Mouse (Mus musculus) ovary, postnatal 36 days (tissue): ENCODE measurements at regions not wholly inside any gene's neighbourhood (a gene's known extent, or its start where the extent isn't known, plus 50 kb on each side); places are given as distances from the start of the nearest gene placed in this dataset.

Experiments used
- DNase-seq: peaks from one replicate; pipeline ENCODE4 v3.0.0; 2022; ENCODE audit warnings: low spot score, mixed read lengths

DNA sequence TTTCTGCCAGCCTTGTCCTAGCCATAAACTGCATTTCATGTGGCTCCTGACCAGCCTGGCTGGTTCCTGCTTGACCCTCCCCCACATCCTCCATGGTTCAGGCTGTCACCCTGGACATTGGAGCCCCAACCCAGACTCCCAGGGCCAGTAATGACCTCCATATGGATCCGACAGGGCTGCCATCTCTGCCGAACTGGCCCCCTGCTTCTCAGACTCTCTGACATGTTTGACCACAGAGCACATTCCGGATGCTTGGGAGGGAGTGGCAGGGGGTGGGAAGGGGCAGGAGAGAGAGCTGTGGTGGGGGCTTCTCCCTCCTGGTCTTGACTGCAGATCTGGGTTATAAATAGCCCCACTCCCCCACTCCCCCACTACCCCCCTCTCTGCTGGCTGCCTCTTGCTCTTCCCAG, 59.0 kb upstream of the Actrt2 start:
- no peak for DNase-seq

DNA sequence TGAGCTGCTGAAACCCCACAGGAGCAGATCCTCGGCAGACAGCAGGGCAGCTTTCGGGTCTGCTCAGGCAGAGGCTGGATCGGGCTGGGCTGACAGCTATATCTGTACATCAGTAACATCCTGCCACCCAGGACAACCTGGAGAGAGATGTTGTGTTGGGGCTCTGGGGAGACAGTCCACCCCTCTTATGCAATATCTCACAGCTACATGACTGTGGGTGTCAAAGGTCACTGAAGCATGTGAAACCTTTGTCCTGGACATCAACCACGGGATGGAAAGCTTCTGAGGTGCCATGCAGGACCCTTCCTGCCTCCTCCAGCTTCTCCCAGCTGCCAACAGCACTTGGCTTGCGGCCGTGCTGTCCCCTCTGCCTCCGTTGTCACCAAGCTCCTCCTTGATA, 60.3 kb upstream of the Actrt2 start:
- no peak for DNase-seq

DNA sequence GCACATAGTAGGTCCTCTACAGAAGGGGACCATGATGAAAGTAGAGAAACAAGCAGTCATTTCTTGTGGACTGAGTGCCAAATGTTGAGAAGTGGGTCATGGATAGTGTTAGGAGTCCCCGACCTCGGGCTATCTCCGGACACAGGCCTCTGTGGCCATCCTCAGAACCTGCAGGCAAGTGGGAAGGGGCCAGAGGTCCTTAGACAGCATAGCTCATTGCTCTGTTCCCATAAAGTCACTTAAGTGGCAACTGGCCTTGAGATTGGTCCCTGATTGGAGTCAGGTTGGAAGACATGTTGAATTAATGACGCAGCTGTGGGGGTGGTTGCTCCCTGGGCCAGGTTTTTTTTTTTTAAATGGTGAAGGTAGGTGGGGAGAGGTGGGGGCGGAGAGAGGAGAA, 63.0 kb upstream of the Actrt2 start:
- DNase-seq = no peak

DNA sequence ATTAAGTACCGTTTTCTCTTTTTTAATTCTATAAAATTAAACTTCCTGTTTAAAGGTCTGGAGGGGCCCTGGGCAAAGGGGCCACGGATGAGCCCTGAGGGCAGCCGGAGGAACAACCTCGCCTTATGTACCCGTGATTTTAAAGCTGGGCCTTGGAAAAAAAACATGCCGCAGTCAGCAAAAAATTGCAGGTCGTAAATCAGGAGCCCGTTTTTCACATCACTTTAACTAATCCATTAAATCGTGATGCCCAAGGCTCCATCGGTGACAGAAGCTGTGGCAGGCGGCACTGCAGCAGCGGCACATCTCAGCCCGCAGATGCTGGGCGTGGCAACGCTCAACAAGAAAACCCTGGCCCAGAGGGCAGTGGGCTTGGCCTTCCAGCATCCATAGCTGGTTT, 63.7 kb upstream of the Actrt2 start:
- no peak for DNase-seq

DNA sequence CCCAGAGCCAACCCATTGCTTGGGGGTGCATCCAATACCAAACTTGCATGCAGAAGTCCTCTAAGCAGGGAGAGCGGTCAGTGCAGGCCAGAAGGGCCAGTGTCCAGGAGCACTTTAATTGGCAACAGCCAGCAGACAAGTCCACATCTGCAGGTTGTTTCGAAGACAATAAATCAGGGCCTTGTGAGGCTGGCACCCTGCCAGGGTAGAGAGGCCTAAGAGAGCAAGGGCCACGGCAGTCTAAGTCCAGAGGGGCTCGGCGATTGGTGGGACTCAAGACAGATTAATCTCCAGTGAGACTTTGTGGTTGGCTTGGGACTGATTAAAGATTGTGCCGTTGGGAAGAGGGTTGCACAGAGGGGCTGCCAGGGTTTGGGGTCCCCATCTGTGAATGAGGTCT, 68.4 kb upstream of the Actrt2 start:
- no peak for DNase-seq

DNA sequence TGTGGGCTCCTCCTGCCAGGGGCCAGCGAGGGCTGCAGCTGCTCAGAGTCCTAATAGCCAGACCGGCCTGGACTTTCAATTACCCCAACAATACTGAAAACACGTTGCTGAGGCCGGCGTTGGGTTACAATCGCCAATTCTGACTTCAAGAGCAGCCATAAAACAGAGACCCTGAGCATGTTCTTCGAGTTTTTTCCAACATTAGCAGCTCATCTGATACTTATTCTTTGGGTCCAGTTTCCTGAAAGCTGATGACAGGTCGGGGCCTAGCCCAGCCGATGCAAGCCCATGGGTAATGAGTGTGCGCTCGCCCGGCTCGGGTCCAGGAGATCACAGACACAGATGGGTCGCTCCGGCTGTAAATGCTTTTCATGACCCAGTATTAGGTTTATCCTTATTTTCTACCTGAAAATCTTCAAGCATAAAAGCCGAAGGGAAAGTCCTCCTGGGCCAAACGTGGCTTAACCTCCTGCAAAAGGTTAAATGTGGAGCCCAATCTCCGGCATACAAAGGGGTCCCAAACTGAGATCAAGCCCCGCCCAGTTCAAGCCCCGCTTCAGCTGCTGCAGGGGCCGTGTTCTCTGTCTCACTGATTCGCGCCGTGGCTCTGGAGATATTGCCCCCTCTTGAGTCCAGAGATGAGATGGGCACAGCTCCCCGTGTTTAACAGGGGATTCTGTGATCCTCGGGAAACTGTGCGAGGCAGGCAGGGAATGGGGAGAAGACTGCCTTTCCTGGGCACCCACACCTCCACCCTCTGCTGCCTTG, 73.6 kb upstream of the Actrt2 start:
- no peak for DNase-seq

DNA sequence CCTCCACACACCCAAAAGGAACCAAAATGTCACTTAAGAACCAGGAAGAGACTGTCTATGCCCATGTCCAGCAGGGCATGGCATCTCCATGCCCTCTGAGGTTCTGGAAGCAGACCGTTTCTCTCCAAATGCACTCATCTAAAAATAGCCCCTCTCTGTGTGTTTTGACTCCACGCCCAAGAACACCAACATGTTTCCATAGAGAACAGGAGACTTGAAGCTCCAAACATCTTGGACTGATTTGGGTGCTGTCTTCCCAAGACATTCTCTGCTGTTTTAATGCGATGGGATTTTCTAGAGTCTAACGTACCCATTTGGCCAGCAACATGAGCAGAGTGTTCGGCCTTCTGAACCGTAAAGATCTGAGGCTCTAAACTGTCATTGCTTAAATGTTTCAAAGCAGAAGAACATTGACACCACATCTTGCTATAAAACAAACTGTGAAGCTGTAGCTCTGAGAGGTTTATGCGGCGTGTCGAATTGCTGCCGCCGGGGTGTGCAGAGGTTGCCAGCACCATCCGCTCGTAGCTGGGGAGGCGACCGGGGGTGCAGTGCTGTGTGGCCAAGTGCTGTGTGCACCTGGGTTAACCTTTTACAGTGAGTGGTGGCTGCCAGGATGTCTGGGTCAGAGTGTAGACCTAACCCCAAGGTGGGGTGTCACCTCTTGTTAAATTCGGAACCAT, 78.8 kb upstream of the Actrt2 start:
- DNase-seq = no peak

DNA sequence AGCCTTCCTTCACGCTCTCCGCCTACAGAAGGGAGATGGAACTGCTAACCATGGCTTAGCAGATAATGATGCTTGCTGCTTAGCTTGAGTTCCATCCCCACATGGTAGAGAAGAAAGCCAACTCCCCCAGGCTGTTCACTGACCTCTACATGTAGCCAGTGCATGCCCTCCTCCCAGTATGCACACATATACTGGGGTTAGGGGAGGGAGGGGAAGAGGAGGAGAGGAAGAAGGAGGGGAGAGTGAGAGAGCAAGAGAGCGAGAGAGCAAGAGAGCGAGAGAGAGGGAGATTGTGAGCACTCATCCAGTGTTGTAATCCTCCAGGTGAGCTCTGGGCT, 79.3 kb upstream of the Actrt2 start:
- no peak for DNase-seq

DNA sequence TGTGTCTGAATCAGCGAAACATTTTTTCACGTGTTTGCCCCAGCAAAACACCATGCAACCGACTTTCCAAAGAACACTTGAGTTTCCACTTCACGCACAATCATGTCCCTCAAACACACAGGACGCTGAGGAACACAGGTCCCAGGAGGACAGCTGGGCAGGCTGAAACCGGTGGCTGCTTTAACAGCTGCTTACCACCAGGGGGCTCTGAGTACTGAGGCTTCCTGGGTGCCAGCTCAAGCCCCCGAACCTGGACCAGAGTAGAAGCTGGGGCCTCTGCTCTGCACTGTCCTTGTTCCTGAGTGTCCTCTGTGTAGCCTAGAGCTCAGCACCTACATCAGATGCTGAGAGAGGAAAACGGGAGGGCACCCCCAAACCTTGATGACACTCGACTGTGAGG, 81.5 kb upstream of the Actrt2 start:
- peak; percentile 17 for DNase-seq

DNA sequence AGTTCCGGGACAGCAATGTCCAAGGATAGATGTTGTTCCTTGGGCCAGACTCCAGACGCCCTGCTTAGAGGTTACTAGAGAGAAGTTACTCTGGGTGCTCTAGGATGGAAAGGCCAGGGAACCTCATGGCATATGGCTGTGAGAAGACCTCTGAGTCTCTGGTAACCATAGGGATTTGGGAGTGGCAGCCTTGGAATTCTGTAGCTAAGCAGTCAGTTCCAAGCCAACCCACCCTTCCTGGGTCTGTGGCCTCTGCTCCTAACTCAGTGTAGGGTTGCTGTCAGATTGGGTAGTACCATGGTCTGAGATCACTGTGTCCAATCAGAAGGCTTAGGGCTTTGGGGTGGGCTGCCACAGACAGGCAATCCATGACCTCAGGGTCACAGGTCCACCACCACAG, 82.3 kb upstream of the Actrt2 start:
- DNase-seq = no peak

DNA sequence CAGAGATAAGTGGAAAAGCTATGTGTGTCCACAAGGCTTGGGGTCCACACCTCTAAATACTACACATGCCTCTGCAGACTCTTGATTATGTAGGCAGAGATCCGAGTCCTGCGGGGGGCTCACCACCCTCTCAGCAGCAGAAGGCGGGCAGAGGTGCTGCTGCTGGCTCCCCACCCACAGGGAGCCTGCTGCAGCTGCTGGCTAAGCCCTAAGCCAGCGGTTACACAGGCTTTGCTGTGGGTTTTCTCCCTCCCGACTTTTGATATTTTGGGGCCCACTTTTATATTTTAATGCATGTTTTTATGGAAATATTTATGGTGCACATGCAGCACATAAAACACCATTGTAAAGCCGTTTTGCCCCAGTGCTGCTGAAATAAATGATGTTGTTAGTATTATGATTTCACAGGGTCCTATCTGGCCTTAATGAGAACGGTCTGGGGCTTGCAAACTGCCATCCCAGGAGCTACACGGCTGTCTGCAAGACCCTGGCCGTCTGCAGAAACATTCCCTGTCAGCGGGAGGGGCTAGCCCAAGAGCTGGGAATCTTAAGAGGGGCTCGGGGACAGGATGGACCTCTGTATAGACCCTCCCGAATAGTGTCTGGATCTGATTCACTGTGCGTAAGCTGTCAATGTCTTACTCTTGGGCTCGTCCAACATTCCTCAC, 82.9 kb upstream of the Actrt2 start:
- DNase-seq = no peak

DNA sequence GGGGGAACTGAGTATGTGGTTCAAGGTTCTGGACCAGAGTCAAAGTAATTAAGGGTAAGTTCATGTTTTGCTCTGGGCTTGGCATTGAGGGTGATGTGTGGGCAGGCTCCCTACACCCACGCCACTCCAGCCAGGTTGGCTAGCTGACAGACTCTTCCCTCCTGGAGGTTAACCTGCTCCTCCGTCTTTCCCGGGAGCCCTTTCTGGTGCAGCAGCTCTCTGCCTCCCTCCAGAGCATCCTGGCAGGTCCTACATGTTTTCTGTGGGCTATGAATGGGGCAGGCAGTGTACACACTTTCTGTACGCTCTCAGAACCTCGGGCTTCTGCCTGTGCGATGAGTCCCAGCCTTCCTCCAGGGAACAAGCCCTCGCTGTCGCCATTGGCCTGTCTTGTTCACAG, 82.8 kb upstream of the Ttc34 start:
- DNase-seq = peak; percentile 15

DNA sequence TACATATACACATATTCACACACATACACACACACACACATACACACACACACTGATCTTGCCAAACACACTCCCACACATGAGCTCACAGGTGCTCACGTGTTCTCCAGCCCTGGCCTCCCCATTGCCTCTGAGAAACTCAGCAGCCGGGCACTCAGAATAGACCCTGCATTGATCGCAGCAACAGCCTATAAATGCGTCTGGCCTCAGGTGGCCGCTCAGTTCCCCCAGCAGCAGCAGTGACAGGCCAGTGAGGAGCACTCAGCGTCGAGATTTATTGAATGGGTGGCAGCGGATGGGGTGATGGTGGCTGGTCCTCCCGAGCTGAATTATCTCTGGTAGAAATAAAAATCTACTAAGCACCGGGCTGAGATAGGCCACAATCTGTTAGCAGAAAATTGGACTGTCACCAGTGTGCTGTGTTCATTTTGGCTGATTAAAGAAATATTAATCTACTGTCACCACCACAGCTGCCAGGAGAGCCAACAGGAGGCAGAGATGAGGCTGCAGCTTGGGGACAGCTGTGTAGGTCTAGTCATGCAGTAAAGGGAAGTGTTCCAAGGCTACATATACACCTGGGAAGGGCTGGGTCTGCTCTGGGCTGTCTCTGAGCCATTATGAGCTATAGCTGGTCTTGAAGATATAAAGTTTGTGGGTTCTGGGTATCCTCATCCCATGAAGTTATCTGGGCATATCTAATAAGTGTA, 80.4 kb upstream of the Ttc34 start:
- DNase-seq = no peak

DNA sequence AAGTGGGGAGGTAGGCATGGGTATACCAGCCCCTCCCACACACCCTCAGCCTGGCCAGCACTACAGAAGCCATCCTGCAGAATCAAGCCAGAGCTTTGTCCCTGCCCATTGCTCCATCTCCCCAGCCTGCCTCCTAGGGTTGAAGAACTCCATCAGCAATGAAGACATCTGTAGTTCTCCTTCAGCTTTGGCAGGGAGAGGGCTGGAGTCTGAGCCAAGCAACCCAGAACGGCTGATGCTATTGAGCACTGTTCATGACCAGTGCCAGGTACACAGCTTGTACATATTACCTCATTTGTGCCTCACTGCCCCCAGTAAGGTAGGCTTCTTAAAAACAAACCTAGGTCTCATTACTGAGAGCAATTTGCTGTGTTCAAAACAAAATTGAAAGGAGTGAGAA, 77.4 kb upstream of the Ttc34 start:
- DNase-seq = no peak

DNA sequence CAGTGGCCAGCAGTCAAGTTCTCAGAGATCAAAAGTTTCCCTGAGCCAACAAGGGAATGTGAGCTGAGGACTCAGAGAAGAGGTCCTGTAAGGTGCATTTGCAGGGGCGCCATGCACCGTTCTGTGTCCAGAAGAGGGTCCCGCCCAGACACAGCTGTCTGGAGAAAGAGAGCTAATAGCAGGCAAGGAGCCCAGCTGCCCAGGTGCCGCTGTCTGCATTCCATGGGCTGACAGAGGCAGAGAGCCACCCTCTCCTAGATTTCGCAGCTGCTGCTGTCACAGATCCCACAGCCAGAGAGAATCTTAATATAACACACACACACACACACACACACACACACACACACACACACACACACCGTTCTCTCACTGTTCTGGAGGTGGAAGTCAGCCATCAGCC, 73.0 kb upstream of the Ttc34 start:
- DNase-seq = no peak

DNA sequence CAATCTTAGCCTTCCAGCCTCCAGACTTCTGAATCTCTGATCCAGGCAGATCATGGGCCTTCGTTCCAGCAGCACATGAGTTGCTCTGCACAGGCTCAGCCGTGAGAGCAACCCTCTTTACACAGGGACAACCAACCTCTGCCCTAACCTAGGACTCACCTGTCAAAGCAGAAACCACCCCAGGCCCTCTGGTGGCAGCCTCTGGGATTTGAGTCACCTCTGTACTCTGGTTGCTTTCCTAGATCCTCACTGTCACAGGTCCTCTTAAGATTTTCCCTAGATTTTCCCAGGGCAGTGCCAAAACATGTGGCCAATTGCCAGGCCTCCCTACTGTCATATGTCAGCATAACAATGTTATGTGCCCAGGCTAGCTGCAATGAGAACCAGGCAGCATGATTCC, 71.1 kb upstream of the Ttc34 start:
- no peak for DNase-seq

DNA sequence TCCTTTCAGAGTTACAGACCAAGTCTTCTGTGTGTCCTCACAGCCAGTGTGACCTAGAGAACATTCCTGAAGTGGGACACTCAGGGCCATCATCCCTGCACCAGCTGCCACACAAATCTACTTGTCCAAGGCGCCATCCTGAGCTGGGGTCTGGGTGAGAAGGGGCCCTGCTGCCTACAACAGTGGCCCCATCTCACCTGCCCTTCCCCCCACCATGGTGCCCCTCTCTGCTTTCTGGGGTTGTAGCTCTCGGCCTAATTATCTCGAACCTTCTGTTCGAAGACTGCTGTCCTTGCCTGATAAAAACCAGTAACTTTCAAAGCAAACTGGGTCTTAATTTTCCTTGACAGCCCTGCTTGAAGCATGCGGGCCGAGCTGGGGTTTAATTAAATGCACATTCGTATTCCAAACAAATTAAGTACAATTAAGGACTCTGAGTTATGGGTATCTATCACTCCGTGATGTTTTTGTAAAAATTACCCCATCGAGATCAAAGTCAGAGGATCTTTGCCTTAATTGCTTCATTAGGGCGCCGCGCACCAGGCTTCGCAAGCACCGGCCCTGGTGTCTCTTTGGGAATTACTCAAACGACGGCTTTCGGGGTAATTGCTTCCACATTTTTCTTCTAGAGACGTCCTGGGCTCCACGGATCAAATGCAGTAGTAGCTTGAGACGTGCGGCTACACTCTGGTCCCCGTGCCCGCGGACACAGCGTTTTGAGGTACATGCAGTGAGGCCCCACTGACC, 65.8 kb upstream of the Ttc34 start:
- DNase-seq = no peak

DNA sequence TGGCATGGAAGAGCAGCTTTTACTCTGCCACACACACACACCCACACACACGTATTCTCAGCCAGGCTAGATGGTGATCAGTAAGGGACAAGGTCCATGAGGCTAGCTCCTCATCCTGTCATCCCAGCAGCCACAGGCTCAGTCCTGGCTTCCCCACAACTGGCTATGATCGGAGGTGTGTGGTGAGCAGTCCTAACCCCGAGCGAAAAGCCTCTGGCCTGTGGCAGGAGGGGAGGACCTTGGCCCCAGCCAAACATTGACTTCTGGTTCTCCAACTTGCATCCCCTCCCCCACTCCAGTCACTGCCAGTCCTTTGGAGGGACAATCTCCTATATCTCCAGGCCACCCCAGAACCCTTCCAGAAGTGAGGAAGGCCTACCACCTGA, 65.2 kb upstream of the Ttc34 start:
- DNase-seq = no peak

DNA sequence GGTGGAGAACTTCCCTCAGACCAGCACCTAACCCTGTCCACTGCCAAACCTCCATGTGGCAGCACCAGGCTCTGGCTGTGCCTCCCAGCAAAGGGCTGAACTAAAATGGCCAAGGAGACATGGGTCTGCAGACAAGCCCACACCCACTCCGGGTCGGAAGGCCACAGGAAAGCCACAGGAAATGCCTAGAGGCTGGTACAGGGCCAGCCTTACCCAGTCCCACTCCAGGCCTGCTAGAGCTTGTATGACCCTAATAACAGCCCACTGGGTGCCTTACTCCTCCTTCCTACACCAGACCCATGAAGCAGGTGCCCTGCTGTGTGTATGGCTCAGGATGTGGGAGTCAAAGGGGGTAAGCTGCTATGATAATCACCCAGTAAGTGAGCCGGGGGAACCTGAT, 63.4 kb upstream of the Ttc34 start:
- DNase-seq = no peak

DNA sequence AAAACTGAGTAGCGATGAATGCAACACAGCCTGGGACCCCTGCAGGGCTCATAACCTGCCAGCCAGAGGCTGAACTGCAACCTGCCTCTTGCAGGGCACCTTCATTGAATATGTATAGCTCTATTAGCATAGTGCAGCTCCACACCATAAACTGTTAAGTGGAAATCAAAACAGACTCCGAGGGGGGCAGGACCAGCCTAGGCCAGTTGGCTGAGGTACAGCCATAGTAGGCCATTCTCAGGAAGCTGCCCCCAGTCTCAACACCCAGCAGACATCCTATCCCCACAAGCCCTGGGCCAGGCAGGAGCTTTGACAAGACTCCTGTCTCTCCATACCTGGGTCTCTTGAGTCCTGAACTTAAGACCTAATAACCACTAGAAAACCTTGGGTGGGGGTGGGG, 62.9 kb upstream of the Ttc34 start:
- no peak for DNase-seq

DNA sequence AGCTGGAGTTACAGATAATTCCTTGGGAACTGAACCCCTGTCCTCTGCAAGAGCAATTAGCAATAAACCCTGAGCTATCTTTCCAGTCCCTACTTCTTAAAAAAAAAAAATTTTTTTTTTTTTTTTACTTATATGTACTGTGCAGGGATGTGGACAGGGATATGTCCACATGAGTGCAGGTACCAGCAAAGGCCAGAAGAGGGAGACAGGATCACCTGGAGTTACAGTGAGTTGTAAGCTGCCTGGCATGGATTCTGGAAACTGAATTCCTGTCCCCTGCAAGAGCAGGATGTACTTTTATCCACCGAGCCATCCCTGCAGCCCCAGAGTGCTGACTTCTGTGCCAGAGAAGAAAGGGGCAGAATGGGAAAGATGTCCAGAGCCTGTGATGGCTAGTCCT, 58.4 kb upstream of the Ttc34 start:
- no peak for DNase-seq

DNA sequence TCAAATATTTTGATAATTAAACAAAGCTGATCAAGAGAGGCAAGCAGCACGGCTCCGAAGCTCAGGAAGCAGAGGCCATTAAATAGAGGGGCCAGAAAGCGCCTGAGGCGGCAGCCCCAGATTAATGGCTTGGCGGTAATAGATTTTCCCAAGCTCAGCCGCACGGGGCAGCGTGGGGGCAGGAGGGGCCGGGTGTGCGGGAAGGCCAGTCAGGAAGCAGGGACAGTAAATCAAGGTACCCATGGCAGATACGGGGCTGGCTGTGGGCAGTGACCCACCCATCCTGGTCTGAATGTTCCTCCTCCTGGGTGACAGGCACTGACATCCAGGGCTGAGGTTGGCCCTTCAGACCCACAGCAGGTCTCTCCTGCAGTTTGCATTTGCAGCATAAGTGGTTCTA, 55.9 kb upstream of the Ttc34 start:
- no peak for DNase-seq
